Mouse (Mus musculus): Measurements from ENCODE around the gene Soat2. TPM values are rescaled to one million over a fixed set of nuclear protein-coding genes. Genes with fewer than 3 reads are reported as not detected.

The Soat2 gene
- polyA plus RNA-seq, 1 experiment from 2014 or later: 0.20 TPM

GRCm38 (mm10) chr15:102179924-102180323 lies 29.6 kb downstream of the Soat2 start:
- Histone ChIP-seq H3K4me1 (no peaks in the 10 kb centered on the region), H3K9me3 (no peaks in the 10 kb centered on the region), H3K9ac (no peak overlapping the region), H3K4me3 (no peak overlapping the region), H3K36me3 (peaks cover 64% of the 10 kb centered on the region), H3K27me3 (no peaks in the 10 kb centered on the region), H3K27ac (no peak overlapping the region), H3K4me2 (replicated peaks) (no peak overlapping the region)
- ATAC-seq (ENCODE audit: low FRiP score, low read depth): no peak
- 93% methylated on average over 14 of the region's 14 CpGs for WGBS

DNA sequence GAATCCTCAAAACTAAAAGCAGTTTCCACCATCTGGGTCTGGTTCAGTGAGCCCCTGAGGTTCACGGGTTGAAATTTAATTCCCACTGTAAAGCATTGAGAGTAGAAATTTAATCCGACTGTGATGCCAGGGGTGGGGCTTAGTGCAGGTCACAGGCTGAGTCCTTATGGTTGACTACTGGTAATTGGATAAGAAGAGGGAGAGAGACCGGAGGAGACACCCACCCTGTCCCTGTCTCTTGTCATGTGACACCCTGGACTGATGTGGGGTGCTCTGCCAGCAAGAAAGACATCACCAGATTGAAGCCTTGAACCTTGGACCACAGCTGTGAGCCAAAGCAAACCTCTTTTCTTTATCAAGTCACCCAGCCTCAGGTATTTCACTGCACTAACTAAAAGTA lies 32.8 kb downstream of the Soat2 start:
- no peaks in the 10 kb centered on the region for H3K27me3 ChIP-seq
- ATAC-seq (ENCODE audit: low FRiP score, low read depth): no peak
- no peaks in the 10 kb centered on the region for H3K4me1 ChIP-seq
- 65% methylated on average over 3 of the region's 3 CpGs for WGBS
- H3K36me3 ChIP-seq: peaks cover 71% of the 10 kb centered on the region
- H3K9me3 ChIP-seq: no peaks in the 10 kb centered on the region
- H3K9ac ChIP-seq: no peak overlapping the region
- no peak overlapping the region for H3K4me2 ChIP-seq (replicated peaks)
- no peak overlapping the region for H3K4me3 ChIP-seq
- no peak overlapping the region for H3K27ac ChIP-seq

GRCm38 (mm10) chr15:102186239-102186638 lies 35.9 kb downstream of the Soat2 start:
- Histone ChIP-seq H3K36me3 (peaks cover 57% of the 10 kb centered on the region), H3K27me3 (no peaks in the 10 kb centered on the region), H3K9me3 (no peaks in the 10 kb centered on the region), H3K9ac (no peak overlapping the region), H3K4me2 (replicated peaks) (no peak overlapping the region), H3K4me3 (no peak overlapping the region), H3K27ac (no peak overlapping the region), H3K4me1 (no peaks in the 10 kb centered on the region)
- ATAC-seq (ENCODE audit: low FRiP score, low read depth): no peak
- 84% methylated on average over 11 of the region's 11 CpGs for WGBS

DNA sequence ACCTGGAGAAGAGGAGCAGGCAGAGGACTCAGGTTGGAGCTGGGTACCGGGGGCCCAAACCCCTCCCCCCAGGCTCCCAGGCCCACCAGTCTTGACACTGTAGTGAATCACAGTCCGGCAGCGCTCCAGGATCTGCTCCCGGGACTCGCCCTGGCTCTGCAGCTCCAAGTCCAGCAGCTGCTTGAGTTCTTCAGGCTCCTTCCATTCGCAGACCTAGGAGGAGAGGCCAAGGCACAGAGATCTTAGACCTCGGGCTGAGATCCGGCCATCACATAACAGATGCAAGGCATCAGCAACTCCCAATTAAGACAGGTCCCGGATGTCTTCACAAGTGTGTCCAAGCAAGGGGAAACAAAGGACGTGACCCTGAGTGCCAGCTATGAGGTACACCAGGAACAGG lies 37.8 kb downstream of the Soat2 start:
- no peak overlapping the region for H3K27ac ChIP-seq
- H3K4me1 ChIP-seq: no peaks in the 10 kb centered on the region
- peaks cover 54% of the 10 kb centered on the region for H3K36me3 ChIP-seq
- H3K9ac ChIP-seq: no peak overlapping the region
- ATAC-seq (ENCODE audit: low FRiP score, low read depth): no peak
- H3K4me2 ChIP-seq (replicated peaks): no peak overlapping the region
- no peaks in the 10 kb centered on the region for H3K9me3 ChIP-seq
- H3K27me3 ChIP-seq: no peaks in the 10 kb centered on the region
- H3K4me3 ChIP-seq: no peak overlapping the region
- 91% methylated on average over 10 of the region's 10 CpGs for WGBS

DNA sequence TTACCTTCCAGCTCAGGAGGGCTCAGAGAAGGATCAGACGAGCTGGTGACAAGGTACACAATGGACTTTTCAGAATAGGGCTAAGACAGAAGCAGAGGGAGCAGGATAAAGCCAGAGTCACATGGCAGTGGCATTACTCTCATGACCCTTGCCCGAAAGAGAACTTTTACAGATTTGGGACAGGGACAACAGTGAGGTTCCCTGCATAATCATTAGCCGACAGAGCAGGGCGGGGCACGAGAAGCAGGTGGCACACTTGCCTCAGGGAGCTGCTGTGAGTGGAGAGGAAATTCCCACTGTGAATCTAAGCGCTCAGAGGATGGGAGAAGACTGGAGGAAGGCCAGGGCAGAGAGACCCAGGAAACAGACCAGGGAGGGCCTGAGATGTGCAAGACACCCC lies 38.6 kb downstream of the Soat2 start:
- no peak for ATAC-seq (ENCODE audit: low FRiP score, low read depth)
- no peak overlapping the region for H3K9ac ChIP-seq
- no peaks in the 10 kb centered on the region for H3K9me3 ChIP-seq
- no peak overlapping the region for H3K4me3 ChIP-seq
- H3K36me3 ChIP-seq: peaks cover 46% of the 10 kb centered on the region
- H3K4me2 ChIP-seq (replicated peaks): no peak overlapping the region
- H3K27ac ChIP-seq: no peak overlapping the region
- H3K4me1 ChIP-seq: 0 out of 2 replicates have a peak, but pooled peaks cover 2% of the 10 kb centered on the region
- H3K27me3 ChIP-seq: no peaks in the 10 kb centered on the region
- 74% methylated on average over 6 of the region's 6 CpGs for WGBS

DNA sequence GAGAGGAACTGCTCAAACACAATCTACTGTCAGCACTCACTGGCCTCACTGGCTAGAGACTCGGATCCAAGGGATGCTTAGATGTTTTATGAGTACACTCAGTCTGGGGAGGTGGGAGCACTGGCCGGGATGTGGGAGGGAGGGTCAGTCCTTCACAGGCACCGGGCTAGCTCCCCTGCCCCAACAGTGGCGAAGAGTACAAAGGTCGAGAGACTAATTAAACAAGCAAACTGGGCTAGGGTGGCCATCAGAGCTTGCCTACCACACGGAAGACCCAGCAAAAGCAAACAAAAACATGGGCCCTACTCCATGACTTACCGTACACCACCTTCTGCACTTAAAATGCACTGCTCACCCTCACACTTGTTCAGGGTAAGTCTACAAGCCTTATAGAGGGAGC lies 41.4 kb downstream of the Soat2 start:
- Histone ChIP-seq H3K4me1 (0 out of 2 replicates have a peak, but pooled peaks cover 5% of the 10 kb centered on the region), H3K9me3 (no peaks in the 10 kb centered on the region), H3K27me3 (no peaks in the 10 kb centered on the region), H3K36me3 (peaks cover 18% of the 10 kb centered on the region), H3K4me2 (replicated peaks) (no peak overlapping the region), H3K9ac (no peak overlapping the region), H3K27ac (no peak overlapping the region), H3K4me3 (no peak overlapping the region)
- no peak for ATAC-seq (ENCODE audit: low FRiP score, low read depth)
- 57% methylated on average over 7 of the region's 7 CpGs for WGBS

GRCm38 (mm10) chr15:102192271-102192812 lies 42.0 kb downstream of the Soat2 start:
- Histone ChIP-seq H3K27me3 (no peaks in the 10 kb centered on the region), H3K9me3 (no peaks in the 10 kb centered on the region), H3K36me3 (peaks cover 13% of the 10 kb centered on the region), H3K4me2 (replicated peaks) (no peak overlapping the region), H3K9ac (0 out of 2 replicates have a peak overlapping the region, but pooled peaks have one; percentile 1), H3K4me1 (0 out of 2 replicates have a peak, but pooled peaks cover 5% of the 10 kb centered on the region), H3K27ac (no peak overlapping the region), H3K4me3 (no peak overlapping the region)
- WGBS: 76% methylated on average over 7 of the region's 7 CpGs
- ATAC-seq (ENCODE audit: low FRiP score, low read depth): no peak

DNA sequence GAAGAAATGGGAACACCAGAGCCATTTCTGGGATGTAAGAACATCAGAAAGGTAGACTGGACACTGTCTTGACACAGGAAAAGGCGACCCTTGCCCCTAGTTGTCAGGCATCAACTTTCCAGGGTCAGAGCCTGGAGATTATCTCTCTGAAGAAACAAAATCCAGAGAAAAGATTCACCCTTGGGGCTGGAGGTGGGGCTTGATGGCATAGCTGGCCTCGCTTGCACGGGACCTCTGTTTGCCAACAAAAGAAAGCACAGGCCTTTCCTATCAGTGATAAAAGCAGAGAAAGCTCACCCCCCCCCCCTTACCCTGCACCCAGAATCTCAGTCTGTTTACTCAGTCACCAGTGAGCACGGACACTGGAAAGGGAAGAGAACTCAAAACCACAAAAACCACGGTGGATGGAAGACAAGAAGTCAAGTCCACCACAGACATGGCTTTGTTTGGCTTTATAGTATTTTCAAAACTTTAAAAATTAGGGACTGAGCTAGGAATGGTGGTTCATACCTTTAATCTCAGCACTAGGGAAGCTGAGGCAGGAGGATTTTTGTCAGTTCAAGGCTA lies 42.6 kb downstream of the Soat2 start:
- no peak overlapping the region for H3K27ac ChIP-seq
- H3K27me3 ChIP-seq: no peaks in the 10 kb centered on the region
- H3K4me1 ChIP-seq: 0 out of 2 replicates have a peak, but pooled peaks cover 5% of the 10 kb centered on the region
- WGBS: 73% methylated on average over 5 of the region's 5 CpGs
- peaks cover 7% of the 10 kb centered on the region for H3K36me3 ChIP-seq
- 0 out of 2 replicates have a peak overlapping the region, but pooled peaks have one; percentile 1 for H3K9ac ChIP-seq
- no peak for ATAC-seq (ENCODE audit: low FRiP score, low read depth)
- no peak overlapping the region for H3K4me3 ChIP-seq
- H3K9me3 ChIP-seq: no peaks in the 10 kb centered on the region
- no peak overlapping the region for H3K4me2 ChIP-seq (replicated peaks)

DNA sequence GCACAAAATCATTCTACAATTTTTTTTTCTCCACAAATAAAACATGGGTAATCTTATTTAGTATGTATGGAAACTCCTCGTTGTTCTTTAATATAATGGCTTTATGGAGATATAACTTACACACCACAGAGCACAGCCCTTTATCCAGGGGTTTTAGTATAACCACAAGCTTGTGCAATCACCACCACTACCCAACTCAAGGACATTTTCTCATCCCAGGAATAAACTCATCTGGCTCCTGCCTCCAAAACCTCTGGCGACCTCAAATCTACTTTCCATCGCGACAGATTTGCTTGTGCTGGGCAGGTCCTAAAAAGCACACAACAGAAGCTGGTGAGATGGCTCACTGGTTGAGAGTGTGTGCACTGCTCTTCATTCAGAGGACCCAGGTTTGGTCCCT lies 43.3 kb downstream of the Soat2 start:
- H3K27ac ChIP-seq: no peak overlapping the region

GRCm38 (mm10) chr15:102194439-102194838 lies 44.1 kb downstream of the Soat2 start:
- H3K27ac ChIP-seq: no peak overlapping the region
- no peaks in the 10 kb centered on the region for H3K27me3 ChIP-seq
- peaks cover 10% of the 10 kb centered on the region for H3K36me3 ChIP-seq
- 78% methylated on average over 4 of the region's 4 CpGs for WGBS
- no peak overlapping the region for H3K9ac ChIP-seq
- H3K9me3 ChIP-seq: no peaks in the 10 kb centered on the region
- no peak for ATAC-seq (ENCODE audit: low FRiP score, low read depth)
- no peak overlapping the region for H3K4me2 ChIP-seq (replicated peaks)
- H3K4me3 ChIP-seq: no peak overlapping the region
- H3K4me1 ChIP-seq: 0 out of 2 replicates have a peak, but pooled peaks cover 5% of the 10 kb centered on the region

More for the DNA sequence above, 43.3 kb downstream of the Soat2 start:
- Histone ChIP-seq H3K27me3 (no peaks in the 10 kb centered on the region), H3K4me2 (replicated peaks) (no peak overlapping the region), H3K4me3 (no peak overlapping the region), H3K4me1 (0 out of 2 replicates have a peak, but pooled peaks cover 5% of the 10 kb centered on the region), H3K9me3 (no peaks in the 10 kb centered on the region), H3K9ac (no peak overlapping the region), H3K36me3 (peaks cover 4% of the 10 kb centered on the region)
- 77% methylated on average over 4 of the region's 4 CpGs for whole genome bisulfite sequencing
- no peak for ATAC-seq (ENCODE audit: low FRiP score, low read depth)

DNA sequence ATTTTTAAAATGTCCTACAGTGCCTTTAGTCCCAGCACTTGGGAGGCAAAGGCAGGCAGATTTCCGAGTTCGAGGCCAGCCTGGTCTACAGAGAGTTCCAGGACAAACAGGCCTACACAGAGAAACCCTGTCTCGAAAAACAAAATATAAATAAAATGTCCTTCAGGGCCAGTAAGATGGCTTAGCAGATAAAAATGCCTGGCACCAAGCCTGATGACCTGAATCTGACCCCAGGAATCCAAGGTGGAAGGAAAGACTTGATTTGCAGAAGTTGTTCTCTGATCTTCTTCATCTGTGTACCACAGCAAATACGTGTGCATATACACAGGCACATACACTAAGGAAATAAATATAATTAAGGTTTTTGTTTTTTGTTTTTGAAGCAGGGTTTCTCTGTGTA lies 45.0 kb downstream of the Soat2 start:
- Histone ChIP-seq H3K4me3 (no peak overlapping the region), H3K9ac (no peak overlapping the region), H3K27me3 (no peaks in the 10 kb centered on the region), H3K27ac (no peak overlapping the region), H3K4me2 (replicated peaks) (no peak overlapping the region), H3K36me3 (peaks cover 15% of the 10 kb centered on the region), H3K9me3 (no peaks in the 10 kb centered on the region), H3K4me1 (0 out of 2 replicates have a peak, but pooled peaks cover 5% of the 10 kb centered on the region)
- WGBS: 85% methylated on average over 4 of the region's 4 CpGs
- ATAC-seq (ENCODE audit: low FRiP score, low read depth): no peak

DNA sequence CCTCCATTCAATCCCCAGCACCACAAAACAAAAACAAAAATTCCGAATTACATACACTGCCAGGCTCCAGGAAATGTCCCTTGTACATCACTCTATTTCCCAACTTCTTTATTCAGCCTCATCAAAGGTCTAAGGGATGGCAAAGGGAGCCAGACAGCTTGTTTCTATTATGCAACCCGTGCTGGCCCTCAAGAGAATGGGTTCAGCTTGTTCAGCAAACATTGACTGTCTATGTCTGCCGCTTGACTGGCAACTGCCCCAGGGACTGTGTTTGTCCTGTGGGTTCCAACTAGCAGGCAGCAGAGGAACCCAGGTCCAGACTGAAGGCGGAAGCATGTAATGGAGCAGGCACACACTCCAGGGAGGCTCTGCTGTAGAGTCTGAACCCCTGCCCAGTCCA lies 48.5 kb downstream of the Soat2 start:
- no peak for ATAC-seq (ENCODE audit: low FRiP score, low read depth)
- Histone ChIP-seq H3K36me3 (peaks cover 20% of the 10 kb centered on the region), H3K9ac (no peak overlapping the region), H3K4me3 (no peak overlapping the region), H3K9me3 (no peaks in the 10 kb centered on the region), H3K27me3 (no peaks in the 10 kb centered on the region), H3K27ac (no peak overlapping the region), H3K4me1 (peaks cover 9% of the 10 kb centered on the region), H3K4me2 (replicated peaks) (no peak overlapping the region)
- WGBS: 78% methylated on average over 4 of the region's 4 CpGs
